Mouse (Mus musculus): ENCODE results near the gene Cul4a.
A peak's percentile ranks its signal among the peaks of the same experiment; 100 is the strongest.

DNA sequence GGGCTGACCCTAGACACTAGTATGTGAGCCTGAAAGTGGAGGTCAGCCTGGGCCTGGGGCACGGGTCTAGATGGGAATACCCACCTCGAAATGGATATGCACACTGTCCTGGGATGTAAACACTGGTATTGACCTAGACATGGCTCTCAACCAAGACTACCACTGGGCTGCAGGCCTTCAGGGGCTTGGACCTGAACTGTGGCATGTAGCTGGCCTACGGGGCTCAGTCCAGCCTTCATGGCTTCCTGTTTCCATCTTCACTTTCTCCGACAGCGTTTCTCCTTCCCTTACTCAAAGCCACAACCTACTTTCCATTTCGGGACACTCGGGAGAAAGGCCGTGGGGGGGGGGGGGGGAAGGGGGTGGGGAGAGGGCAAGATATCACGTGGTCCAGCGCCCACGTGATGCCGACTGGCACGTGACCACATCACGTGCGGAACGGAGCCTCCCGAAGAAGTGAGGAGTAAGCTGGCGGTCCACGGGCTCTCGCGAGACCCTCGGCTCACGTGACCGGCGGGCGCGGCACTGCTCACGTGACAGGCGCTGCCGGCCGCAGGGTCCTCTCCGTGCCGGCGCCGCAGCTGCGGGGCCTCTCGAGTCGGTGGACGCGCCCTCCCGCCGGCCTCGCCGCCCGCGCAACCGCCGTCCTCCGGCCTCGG, 53.4 kb downstream of the Cul4a start, which contains the start of gene Lamp1:
- TF ChIP-seq ZC3H11A (IDR thresholded peaks at IDR 0.05; ENCODE audit: low read depth, low read length) (no peak), MAZ (IDR thresholded peaks at IDR 0.05; ENCODE audit: low read depth, low read length) (no peak), TCF12 (IDR thresholded peaks at IDR 0.05; ENCODE audit: low read depth, low read length) (peak; percentile 47), USF2 (conservative IDR thresholded peaks at IDR 0.05; ENCODE audit: low read depth, low read length) (peak; percentile 97), USF1 (IDR thresholded peaks at IDR 0.05; ENCODE audit: low read depth, low read length) (peak; percentile 92), NELFE (IDR thresholded peaks at IDR 0.05; ENCODE audit: low read depth, low read length) (0 out of 2 replicates have a peak, but pooled peaks have one; percentile 14)

Data from CH12.LX (cell line).